Mouse (Mus musculus) liver, embryonic 14.5 days (tissue): ENCODE data around the gene S100a10.

Source experiments
- CTCF ChIP-seq: IDR thresholded peaks from 2 replicates; pipeline ENCODE4 v1.5.1; 2016; ENCODE audit warnings: antibody characterized with exemption, low read depth, control low read depth
- EP300 ChIP-seq: IDR thresholded peaks from 2 replicates; pipeline ENCODE4 v1.6.1; 2016; ENCODE audit warnings: antibody characterized with exemption, low read depth

GRCm38 (mm10) chr3:93554379-93554980 is 400 bp upstream of the S100a10 start:
- TF ChIP-seq CTCF = no peak
- no peak for TF ChIP-seq EP300
